Mouse (Mus musculus) kidney, postnatal 0 days (tissue): ENCODE data around the gene Ubash3b. TPM values are rescaled to one million over a fixed set of nuclear protein-coding genes. Genes with fewer than 3 reads are reported as not detected.

ENCODE experiments used
- ATAC-seq: fragments of 200-750 bp; cut with Nextera tagmentation; replicated peaks from 2 replicates; pipeline ENCODE4 v1.8.0; 2017; ENCODE audit warnings: low read depth, moderate number of reproducible peaks, moderate TSS enrichment, moderate library complexity; ENCODE audit not compliant: low FRiP score
- DNase-seq: peaks from one replicate; pipeline ENCODE4 v3.0.0-alpha.2; 2016; ENCODE audit warnings: low spot score
- H3K27ac ChIP-seq: fragments of 300-500 bp; sonication (generic); 2 replicates; pipeline ENCODE4 v1.5.1; 2014; ENCODE audit warnings: mild to moderate bottlenecking
- H3K27me3 ChIP-seq: fragments of 300-500 bp; sonication (generic); 2 replicates; pipeline ENCODE4 v1.6.1; 2014; ENCODE audit warnings: low read length, mixed read lengths; ENCODE audit not compliant: insufficient read depth
- H3K36me3 ChIP-seq: fragments of 300-500 bp; sonication (generic); 2 replicates; pipeline ENCODE4 v1.6.1; 2014; ENCODE audit warnings: low read length, mixed read lengths; ENCODE audit not compliant: insufficient read depth
- H3K4me1 ChIP-seq: fragments of 300-500 bp; sonication (generic); replicated peaks from 2 replicates; pipeline ENCODE4 v1.6.1; 2014; ENCODE audit warnings: antibody characterized with exemption, low read length, mixed read lengths; ENCODE audit not compliant: insufficient read depth
- H3K4me2 ChIP-seq: fragments of 300-500 bp; sonication (generic); 2 replicates; pipeline ENCODE4 v1.6.1; 2014; ENCODE audit warnings: mild to moderate bottlenecking, low read length, moderate library complexity, mixed read lengths
- H3K4me3 ChIP-seq: fragments of 300-500 bp; sonication (generic); replicated peaks from 2 replicates; pipeline ENCODE4 v1.5.1; 2014; ENCODE audit warnings: low read depth, low read length
- H3K9ac ChIP-seq: fragments of 300-500 bp; sonication (generic); 2 replicates; pipeline ENCODE4 v1.6.1; 2014; ENCODE audit warnings: low read depth, low read length
- H3K9me3 ChIP-seq: fragments of 300-500 bp; sonication (generic); replicated peaks from 2 replicates; pipeline ENCODE4 v1.6.1; 2016; ENCODE audit warnings: low read length, inconsistent platforms, mixed read lengths
- CTCF ChIP-seq: IDR thresholded peaks from 2 replicates; pipeline ENCODE4 v1.5.1; 2016; ENCODE audit warnings: antibody characterized with exemption, low read depth, mild to moderate bottlenecking, moderate library complexity
- WGBS: fragments of 180-500 bp; shearing (Covaris S2); extraction: QIAGEN DNeasy Blood & Tissue Kit; methylation state at CpG from one replicate; pipeline ENCODE4 v1.1.7; 2014; 5-methylcytosine and 5-hydroxymethylcytosine counted together
- polyA plus RNA-seq: library from polyadenylated mRNA; unstranded; fragments of >200 nt; fragmentation: Nextera tagmentation; extraction: Ambion mirVana; gene quantifications from 2 replicates; pipeline ENCODE4 v1.2.1, GENCODE M21; 2015

Gene Ubash3b
- polyA plus RNA-seq, 1 experiment from 2014 or later, result 7.5 TPM

DNA sequence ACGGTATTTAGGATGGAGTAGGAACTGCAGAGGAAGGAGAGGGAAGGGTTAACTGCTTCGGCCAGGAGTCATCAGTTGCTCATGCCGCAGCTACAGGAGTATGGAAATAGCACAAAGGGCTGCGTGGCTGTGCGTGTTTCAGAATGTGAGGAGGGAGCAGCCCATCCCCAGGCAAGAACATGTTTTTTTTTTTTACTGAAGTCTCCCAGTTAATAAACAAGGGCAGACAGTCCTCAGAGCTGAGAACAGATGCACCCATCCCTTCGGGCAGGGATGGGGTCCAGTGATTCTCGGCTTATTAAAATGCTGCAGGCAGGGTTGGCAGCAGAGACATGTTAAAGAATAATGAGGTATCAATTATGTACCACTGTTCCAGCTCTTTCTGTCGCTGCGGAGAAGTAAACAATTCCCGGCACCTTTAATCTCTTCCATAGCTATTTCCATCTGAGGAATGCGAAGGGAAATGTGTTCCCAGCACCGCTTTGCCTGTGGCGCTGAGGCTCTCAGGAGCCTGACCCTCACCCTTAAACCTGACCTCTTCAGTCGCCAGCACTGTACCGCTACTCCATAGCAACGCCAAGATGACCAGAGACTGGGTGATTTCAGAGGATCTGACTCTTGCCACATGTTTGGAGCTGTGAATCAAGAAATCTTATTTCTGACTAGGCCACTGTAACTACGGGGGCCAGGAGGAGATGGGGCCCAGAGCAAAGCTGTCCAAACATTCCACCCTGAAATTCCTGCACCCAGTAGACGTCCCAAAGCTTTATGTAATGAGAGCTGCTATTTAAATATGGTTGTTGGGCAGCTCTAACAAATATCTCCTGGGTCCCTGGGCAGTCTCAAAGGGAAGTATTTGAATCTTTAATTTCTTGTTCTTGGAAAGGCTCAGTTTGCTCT lies 129.7 kb downstream of the Ubash3b start:
- 51% methylated on average over 18 of the region's 18 CpGs for WGBS
- no peak overlapping the region for H3K4me2 ChIP-seq
- ATAC-seq, result no peak

DNA sequence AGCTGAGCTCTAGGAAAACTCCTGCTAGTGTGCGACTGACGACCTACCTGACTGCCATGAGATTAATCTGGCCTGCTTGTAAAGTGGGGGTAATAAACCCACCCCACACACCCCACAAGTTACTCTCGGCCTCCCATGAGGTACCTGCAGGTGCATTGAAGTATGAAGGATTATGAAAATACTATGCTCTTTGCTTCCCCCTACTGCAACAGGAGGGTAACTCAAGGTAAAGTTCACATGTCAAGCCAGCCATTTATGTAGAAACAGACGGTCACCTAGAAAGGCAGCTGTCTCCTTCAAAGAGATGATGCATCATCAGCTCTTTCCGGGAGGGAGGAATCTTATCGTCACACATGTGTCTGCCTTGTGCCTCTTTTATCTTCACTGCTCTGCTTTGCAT lies 131.7 kb downstream of the Ubash3b start:
- no peak for ATAC-seq

More for the DNA sequence above, 129.7 kb downstream of the Ubash3b start:
- H3K4me1 ChIP-seq, result no peaks in the 10 kb centered on the region
- no peaks in the 10 kb centered on the region for H3K27me3 ChIP-seq
- no peak overlapping the region for H3K4me3 ChIP-seq
- TF ChIP-seq CTCF, result no peak
- no peaks in the 10 kb centered on the region for H3K36me3 ChIP-seq
- no peaks in the 10 kb centered on the region for H3K9me3 ChIP-seq
- no peak overlapping the region for H3K27ac ChIP-seq
- no peak for DNase-seq
- no peak overlapping the region for H3K9ac ChIP-seq

GRCm38 (mm10) chr9:41028470-41028869 lies 133.0 kb downstream of the Ubash3b start:
- TF ChIP-seq CTCF, result peak; percentile 77
- H3K4me3 ChIP-seq, result no peak overlapping the region
- peak; percentile 29; the same call in 1 of the 2 replicates for ATAC-seq
- WGBS, result 48% methylated on average over 5 of the region's 5 CpGs
- no peak overlapping the region for H3K27ac ChIP-seq
- no peaks in the 10 kb centered on the region for H3K36me3 ChIP-seq
- H3K4me1 ChIP-seq, result no peaks in the 10 kb centered on the region
- DNase-seq, result peak; percentile 70
- no peak overlapping the region for H3K9ac ChIP-seq
- H3K27me3 ChIP-seq, result no peaks in the 10 kb centered on the region
- no peak overlapping the region for H3K4me2 ChIP-seq
- no peaks in the 10 kb centered on the region for H3K9me3 ChIP-seq

More for the DNA sequence above, 131.7 kb downstream of the Ubash3b start:
- WGBS, result 74% methylated on average over 6 of the region's 6 CpGs
- Histone ChIP-seq H3K36me3 (no peaks in the 10 kb centered on the region), H3K9ac (no peak overlapping the region), H3K4me3 (no peak overlapping the region), H3K27ac (no peak overlapping the region), H3K9me3 (no peaks in the 10 kb centered on the region), H3K4me2 (no peak overlapping the region), H3K4me1 (no peaks in the 10 kb centered on the region), H3K27me3 (no peaks in the 10 kb centered on the region)
- peak; percentile 56 for TF ChIP-seq CTCF
- DNase-seq, result no peak

DNA sequence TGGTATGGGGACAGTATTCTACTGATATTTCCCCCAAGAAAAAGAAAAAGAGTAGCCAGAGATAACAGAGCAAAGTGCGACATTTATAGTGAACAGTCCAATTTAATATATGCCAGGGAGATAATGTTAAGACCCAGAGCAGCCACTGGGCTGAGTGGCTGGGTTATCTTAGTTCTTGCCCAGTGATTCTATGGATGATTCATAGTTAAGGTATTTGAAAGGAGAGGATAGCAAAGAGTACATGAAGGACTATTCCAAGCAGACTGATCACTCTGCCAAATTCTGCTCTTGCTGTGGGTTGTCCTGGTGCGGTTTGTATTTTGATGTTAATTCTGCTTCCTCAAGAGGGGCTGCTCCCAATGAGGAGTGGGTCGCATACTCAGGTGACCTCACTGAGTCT lies 139.8 kb downstream of the Ubash3b start:
- Histone ChIP-seq H3K9me3 (no peaks in the 10 kb centered on the region), H3K36me3 (no peaks in the 10 kb centered on the region; the same call in 1 of the 2 replicates), H3K4me1 (no peaks in the 10 kb centered on the region), H3K27ac (no peak overlapping the region), H3K4me2 (no peak overlapping the region), H3K9ac (no peak overlapping the region), H3K4me3 (no peak overlapping the region), H3K27me3 (no peaks in the 10 kb centered on the region)
- DNase-seq (no peak), ATAC-seq (no peak)
- WGBS, result 77% methylated on average over 3 of the region's 3 CpGs
- no peak for TF ChIP-seq CTCF

DNA sequence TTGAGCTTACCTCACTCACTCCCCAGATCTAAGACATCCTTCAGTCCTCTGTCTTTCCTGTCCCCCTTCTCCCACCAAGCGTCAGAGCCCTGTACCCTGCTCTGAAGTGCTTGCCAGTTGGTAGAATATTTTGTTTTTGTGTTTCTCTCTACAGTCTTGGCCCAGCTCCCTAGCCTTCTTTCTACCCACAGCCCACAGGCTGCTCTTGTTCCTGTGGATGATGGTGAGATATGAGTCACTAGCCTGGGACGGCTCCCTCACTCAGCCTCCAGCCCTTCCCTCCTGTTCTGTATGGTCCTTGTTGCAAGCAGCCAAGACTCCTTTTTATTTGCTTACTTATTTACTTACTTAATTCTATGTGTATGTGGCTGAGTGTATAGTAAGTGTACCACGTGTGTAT lies 141.0 kb downstream of the Ubash3b start:
- ATAC-seq (no peak), DNase-seq (no peak)
- H3K27me3 ChIP-seq, result no peaks in the 10 kb centered on the region
- H3K9ac ChIP-seq, result no peak overlapping the region
- H3K9me3 ChIP-seq, result no peaks in the 10 kb centered on the region
- no peak overlapping the region for H3K27ac ChIP-seq
- no peaks in the 10 kb centered on the region; the same call in 1 of the 2 replicates for H3K36me3 ChIP-seq
- H3K4me2 ChIP-seq, result no peak overlapping the region
- H3K4me1 ChIP-seq, result no peaks in the 10 kb centered on the region
- 89% methylated on average over 3 of the region's 3 CpGs for WGBS
- no peak for TF ChIP-seq CTCF
- H3K4me3 ChIP-seq, result no peak overlapping the region

DNA sequence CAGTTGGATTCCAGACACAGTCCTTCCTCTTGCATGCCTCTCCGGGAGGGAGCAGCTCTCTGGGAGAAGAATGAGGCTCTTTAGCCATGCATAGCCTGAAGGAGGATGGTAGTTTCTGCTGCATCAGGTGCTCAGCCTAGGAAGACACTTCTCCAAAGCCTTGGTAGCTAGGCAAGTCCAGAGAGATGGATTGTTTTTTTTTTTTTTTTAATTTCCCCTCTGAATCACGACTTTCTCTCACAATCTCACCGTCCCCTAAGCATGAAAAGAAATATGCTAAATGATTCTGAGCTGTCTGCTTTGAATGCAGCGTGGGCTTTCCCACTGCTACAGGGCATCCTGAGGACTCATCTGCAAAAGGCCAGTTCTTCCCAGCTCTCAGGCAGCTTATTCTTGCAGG lies 147.0 kb downstream of the Ubash3b start:
- no peak overlapping the region for H3K4me3 ChIP-seq
- no peaks in the 10 kb centered on the region for H3K4me1 ChIP-seq
- H3K27me3 ChIP-seq, result no peaks in the 10 kb centered on the region
- ATAC-seq (no peak), DNase-seq (no peak)
- H3K4me2 ChIP-seq, result no peak overlapping the region
- no peak overlapping the region for H3K27ac ChIP-seq
- 69% methylated on average over 4 of the region's 4 CpGs for WGBS
- no peaks in the 10 kb centered on the region for H3K9me3 ChIP-seq
- H3K36me3 ChIP-seq, result no peaks in the 10 kb centered on the region
- H3K9ac ChIP-seq, result no peak overlapping the region
- no peak for TF ChIP-seq CTCF
